Mouse (Mus musculus): ENCODE results near the gene Epp13.
"Not testable (repeated sequence)": the region's sequence is repeated elsewhere in the genome, so short reads cannot be mapped to it uniquely, and the experiment has no call there.

Epp13 gene
- long read RNA-seq, experiment 1 = 0 reads
- long read RNA-seq, experiment 2 = 0 reads

- intact Hi-C loops (cut with DNase I) = no loop called here
Observed at GRCm38 (mm10) chr7:6252410-6252809, at the start of gene Epp13. Gene Epp13 (plus strand): TSS chr7:6252710.

GRCm38 (mm10) chr7:6204200-6204599 is 48.3 kb upstream of the Epp13 start:
- intact Hi-C loops (cut with DNase I) = no loop called here

GRCm38 (mm10) chr7:6213144-6213543 is 39.4 kb upstream of the Epp13 start:
- intact Hi-C loops (cut with DNase I) = no loop called here

- intact Hi-C loops (cut with DNase I) = not testable (repeated sequence)
Observed at GRCm38 (mm10) chr7:6214691-6215090, 37.8 kb upstream of the Epp13 start.

GRCm38 (mm10) chr7:6220147-6220546 is 32.4 kb upstream of the Epp13 start:
- intact Hi-C loops (cut with DNase I) = no loop called here

- intact Hi-C loops (cut with DNase I) = no loop called here
Observed at GRCm38 (mm10) chr7:6221978-6222377, 30.5 kb upstream of the Epp13 start, which contains the start of gene Zscan5b. Gene Zscan5b (plus strand): TSS chr7:6222278.

- intact Hi-C loops (cut with DNase I) = not testable (repeated sequence)
Observed at GRCm38 (mm10) chr7:6228491-6228890, 24.0 kb upstream of the Epp13 start.

GRCm38 (mm10) chr7:6239787-6240186 is 12.7 kb upstream of the Epp13 start:
- intact Hi-C loops (cut with DNase I) = loop anchor here (2.0 kb wide), 1 partner anchor 43 kb away; no protein-coding TSS in a partner anchor

GRCm38 (mm10) chr7:6240841-6241425 is 11.6 kb upstream of the Epp13 start:
- intact Hi-C loops (cut with DNase I) = loop anchor here (2.0 kb wide), 1 partner anchor 42 kb away; no protein-coding TSS in a partner anchor

GRCm38 (mm10) chr7:6244361-6245292 is 7.9 kb upstream of the Epp13 start:
- intact Hi-C loops (cut with DNase I) = no loop called here

GRCm38 (mm10) chr7:6254451-6254850 is 1.9 kb downstream of the Epp13 start:
- intact Hi-C loops (cut with DNase I) = no loop called here

- intact Hi-C loops (cut with DNase I) = no loop called here
Observed at GRCm38 (mm10) chr7:6257386-6257785, 4.9 kb downstream of the Epp13 start.

- intact Hi-C loops (cut with DNase I) = no loop called here
Observed at GRCm38 (mm10) chr7:6258232-6259220, 6.0 kb downstream of the Epp13 start.

GRCm38 (mm10) chr7:6260004-6260403 is 7.5 kb downstream of the Epp13 start:
- intact Hi-C loops (cut with DNase I) = not testable (repeated sequence)

- intact Hi-C loops (cut with DNase I) = no loop called here
Observed at GRCm38 (mm10) chr7:6262120-6262519, 9.6 kb downstream of the Epp13 start.

- intact Hi-C loops (cut with DNase I) = no loop called here
Observed at GRCm38 (mm10) chr7:6262984-6263383, 10.5 kb downstream of the Epp13 start.

GRCm38 (mm10) chr7:6265695-6266094 is 13.2 kb downstream of the Epp13 start:
- intact Hi-C loops (cut with DNase I) = no loop called here

GRCm38 (mm10) chr7:6277906-6278305 is 25.4 kb downstream of the Epp13 start:
- intact Hi-C loops (cut with DNase I) = no loop called here

- intact Hi-C loops (cut with DNase I) = loop anchor here (2.0 kb wide), 1 partner anchor 42 kb away; no protein-coding TSS in a partner anchor
Observed at GRCm38 (mm10) chr7:6282749-6283148, 30.2 kb downstream of the Epp13 start.

- intact Hi-C loops (cut with DNase I) = loop anchor here (2.0 kb wide), 1 partner anchor 43 kb away; no protein-coding TSS in a partner anchor
Observed at GRCm38 (mm10) chr7:6283451-6284075, 31.1 kb downstream of the Epp13 start.

All from adrenal gland (tissue).